Mouse (Mus musculus): ENCODE measurements around the gene Cmip.

Cmip gene

DNA sequence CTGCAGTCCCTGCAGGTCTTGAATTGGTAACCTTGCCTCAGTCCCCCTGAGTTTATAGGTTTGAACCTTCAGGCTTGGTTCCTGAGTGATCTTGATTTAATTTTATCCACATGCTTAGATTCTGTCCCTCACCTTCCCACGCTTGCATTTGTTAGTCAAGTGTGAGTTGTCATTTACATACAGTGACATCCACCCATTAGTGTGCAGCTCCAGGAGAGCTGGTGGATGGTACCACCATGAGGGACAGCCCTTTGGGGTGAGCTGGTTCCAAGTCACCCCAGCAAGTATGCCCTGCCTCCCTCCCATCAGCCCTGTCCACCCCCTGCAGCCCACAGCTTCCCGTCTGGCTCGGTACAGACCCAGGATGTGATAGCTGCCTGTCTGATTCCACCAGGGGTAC lies 117.2 kb downstream of the Cmip start:
- DNase-seq (ENCODE audit: low read depth, low spot score) = no peak

DNA sequence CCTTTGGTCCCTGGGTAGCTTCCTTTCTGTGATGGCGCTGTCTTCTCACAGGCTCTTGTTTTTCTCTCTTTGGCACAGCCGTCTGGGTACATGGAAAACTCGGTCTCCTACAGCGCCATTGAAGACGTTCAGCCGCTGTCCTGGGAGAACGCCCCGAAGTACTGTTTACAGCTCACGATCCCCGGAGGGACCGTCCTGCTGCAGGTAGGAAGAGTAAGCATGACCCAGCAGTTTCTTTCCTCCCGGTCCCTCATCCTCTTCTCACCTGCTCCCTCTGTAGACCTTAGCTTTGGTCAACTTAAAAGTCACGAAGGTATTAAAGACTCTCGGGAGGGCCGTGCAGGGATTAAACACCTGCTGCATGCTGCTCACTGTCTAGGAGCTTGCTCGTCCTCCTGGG lies 120.1 kb downstream of the Cmip start:
- DNase-seq (ENCODE audit: low read depth, low spot score) = no peak

DNA sequence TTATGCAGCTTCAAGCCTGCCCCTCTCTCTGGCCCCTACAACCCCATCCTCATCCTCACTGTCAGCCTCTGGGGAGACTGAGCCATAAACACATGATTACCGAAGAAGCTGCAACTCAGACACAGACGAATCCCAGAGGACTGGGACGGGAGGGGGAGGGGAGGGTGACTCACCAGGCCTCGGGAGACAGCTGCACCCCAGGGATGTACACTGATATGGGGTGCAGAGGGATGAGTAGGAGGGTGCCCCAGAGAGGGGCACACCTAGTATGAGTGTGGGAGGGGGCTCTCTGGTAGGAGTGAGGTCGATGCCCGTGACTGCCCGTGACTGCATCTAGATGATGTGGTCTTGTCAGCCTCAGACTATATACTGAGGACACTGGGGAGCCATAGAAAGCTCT lies 121.8 kb downstream of the Cmip start:
- no peak for DNase-seq (ENCODE audit: low read depth, low spot score)

DNA sequence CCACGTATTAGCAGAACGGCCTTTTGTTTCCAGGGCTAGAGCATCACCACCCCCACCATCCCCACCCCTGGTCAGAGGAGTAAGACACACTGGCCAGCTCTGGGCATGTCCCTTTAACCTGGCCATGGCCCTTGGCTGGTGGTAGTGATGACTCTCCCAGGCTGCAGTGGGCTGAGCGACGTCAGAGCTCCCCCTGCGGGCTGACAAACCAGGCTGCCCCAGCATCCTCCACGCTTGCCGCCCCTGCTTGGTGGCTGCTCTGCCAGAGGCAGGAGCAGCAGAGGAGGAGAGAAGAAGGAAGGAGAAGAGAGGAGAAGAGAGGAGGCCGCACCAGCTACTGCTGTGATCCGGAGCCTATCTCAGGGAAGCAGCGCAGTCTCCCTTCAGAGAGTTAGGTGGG lies 122.3 kb downstream of the Cmip start:
- no peak for DNase-seq (ENCODE audit: low read depth, low spot score)

DNA sequence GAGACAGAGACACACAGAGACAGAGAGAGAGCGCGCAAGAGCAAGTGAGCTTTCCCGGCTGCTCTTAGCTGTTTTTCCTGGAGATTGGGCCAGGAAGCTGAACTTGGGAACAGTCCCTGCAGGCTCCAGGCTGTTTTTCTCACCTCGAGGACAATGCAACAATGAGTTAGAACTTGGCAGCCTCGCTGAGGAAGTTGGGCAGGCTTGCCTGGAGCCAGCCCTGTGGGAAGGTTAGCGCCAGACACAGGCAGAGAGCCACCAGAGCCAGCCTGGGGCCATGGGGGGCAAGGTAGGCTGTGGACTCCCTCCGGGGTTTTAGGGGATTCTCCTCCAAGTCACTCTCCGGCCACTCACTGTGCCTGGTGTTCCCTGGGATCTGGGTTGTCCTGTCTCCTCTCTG lies 123.9 kb downstream of the Cmip start:
- DNase-seq (ENCODE audit: low read depth, low spot score) = peak; percentile 43

DNA sequence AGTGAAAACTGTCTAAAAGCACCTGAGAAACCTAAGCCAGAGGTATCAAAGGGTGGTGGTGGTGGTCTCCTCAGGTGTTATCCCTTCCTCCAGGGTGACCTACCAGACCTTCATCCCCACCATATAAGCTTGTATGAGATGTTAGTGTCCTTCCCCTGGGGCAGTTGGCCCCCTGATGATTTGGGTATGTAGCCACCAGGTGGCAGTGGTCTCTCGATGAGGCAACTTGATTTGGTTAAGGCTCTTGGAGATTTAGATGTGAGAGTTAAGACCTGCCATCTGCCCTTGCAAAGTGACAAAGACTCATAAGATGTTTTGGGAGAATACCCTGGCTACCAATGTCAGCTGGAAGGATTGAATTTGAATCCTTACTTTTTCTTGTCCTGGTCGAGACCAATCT lies 129.3 kb downstream of the Cmip start:
- DNase-seq (ENCODE audit: low read depth, low spot score) = peak; percentile 21

DNA sequence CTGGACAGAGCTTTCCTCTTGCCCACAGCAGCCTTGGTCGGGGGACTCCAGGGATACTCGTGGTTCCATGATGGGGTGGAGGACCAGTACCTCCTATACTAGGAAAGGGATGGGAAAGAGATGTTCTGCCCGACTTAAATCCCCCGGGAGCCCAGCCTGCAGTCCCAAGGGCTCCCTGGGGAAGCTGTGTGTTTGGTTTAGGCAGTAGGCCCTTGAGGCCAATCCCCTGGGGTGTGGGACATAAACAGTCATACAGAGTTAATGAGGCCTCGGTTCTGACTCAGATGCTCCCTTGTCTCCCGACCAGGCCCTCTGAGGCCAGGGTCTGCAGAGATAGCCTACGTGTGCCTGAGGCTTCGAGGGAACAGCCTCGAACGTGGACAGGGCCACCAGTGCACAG lies 130.8 kb downstream of the Cmip start:
- DNase-seq (ENCODE audit: low read depth, low spot score) = no peak

DNA sequence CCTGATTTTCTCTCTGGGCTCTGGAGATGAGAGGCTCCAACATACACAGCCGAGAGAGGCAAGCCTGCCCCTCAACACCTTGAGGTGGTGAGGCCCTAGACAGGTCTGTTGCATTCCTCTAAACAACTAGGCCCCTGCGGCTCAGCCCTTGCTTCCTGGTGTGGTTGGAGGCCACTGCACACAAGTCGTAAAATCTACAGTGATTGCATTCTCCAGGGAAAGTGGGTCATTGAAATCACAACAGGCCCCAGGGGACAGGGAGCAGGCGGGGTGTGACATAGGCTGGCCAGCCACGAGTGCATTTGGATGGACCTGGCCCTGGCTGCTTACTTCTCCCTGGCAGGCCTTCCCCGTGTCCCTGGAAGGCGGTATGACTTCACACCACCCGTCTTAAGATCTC lies 131.5 kb downstream of the Cmip start:
- no peak for DNase-seq (ENCODE audit: low read depth, low spot score)

DNA sequence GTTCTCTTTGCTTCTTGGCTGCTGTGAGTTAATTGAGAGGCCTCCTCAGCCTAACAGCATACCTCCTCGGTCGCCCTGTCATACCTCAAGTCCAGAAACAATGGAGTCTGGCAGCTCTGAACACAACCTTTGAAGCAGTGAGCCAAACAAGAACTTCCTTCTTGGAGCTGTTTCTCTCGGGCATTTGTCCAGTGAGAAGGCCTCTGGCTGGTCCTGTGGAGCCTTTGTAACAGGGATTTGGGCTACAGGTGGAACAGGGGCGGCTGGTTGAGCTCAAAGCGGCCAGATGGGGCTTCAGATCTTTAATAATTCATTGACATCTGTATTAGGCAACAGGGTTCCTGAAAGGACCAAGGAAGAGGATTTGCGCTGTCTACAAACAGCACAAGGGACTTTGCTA lies 137.0 kb downstream of the Cmip start:
- DNase-seq (ENCODE audit: low read depth, low spot score) = no peak

DNA sequence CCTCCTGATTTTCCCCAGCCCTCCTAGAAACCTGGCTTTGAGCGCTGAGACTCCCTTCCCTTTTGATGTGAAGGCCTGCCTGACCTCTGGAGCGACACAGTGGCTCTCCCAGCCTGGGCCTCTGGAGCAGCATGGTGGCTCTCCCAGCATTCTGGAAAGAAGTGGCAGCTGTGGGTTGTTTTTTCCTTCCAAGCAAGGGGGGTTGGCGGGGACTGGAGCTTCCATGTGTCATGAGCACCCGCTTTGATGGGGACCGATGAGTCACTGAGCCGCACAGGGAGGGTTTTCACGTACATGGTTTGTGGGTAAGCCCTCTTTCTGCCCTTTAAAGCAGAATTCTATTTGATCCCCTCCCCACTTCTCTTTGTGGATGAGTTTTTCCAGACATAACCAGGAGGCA lies 138.2 kb downstream of the Cmip start:
- no peak for DNase-seq (ENCODE audit: low read depth, low spot score)

DNA sequence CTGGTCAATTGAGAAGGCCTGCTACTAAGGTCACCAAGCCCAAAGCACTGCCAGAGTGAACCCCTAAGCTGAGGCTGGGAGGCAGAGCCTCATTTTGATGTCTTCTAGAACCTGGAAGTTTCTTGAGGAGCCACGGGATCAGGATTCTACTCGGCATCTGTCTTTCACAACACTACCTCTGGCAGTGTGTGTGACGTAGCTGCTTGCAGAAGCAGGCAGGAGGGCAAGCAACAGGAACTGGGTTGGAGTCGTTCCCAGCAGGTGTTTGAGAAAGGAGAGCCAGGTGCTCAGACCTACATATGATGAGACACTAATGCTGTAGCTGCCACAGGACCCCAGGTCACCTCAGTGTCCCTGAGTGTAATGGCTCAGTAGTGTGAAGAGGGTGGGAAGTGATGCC lies 140.0 kb downstream of the Cmip start:
- no peak for DNase-seq (ENCODE audit: low read depth, low spot score)

DNA sequence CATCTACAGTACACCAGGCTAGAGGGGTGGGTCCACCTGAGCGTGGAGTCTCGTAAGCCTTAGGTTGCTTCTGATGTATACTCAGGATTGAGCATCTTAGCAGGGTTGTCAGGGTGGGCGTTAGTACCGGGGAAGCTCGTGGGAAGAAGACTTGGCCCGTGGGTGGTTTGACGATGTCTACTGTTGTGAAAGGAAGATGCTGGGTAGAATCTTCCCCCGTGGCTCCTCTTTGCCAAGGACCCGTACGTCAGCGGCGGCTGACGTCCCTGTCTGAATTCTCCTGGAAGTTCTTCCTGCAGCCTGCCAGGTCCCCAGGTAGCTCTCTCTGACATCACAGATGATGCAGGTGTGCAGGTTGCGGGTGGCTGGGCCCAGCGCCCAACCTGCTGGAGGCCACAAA lies 140.9 kb downstream of the Cmip start:
- no peak for DNase-seq (ENCODE audit: low read depth, low spot score)

DNA sequence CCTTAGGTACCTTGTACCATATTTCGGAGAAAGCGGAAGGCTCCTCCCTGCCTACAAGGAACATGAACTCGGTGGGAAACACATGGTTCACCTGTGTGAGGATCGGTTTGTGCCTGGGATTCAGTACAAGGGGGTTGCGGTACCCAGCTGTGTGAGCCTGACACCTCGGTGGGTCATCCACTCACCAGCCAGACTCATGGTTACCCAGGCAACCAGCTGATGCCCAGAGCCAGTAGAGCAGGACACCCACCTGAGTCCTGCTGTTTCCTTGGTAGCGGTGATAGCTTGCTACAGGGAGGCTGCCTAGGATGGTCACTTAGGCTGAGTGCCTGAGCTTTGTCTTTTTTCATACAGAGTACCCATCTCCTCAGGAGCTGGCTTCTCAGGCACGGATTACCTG lies 142.4 kb downstream of the Cmip start:
- no peak for DNase-seq (ENCODE audit: low read depth, low spot score)

DNA sequence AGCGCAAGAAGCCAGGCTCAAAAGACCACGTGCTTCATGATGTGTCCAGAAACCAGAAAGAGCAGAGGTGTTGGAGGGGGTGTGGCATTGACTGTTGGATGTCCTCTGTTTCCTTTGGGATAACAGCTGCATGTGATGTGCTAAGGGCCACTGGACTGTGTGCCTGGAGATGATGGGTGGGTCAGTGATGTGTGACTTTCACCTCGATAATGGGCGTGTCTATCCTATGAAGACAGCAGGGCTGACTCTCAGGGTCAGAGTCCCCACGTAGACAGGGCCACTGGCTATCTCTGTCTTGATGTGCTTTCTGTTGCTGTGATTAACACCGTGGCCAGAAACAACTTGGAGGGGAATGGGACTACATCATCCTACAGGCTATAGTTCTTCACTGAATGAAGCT lies 144.0 kb downstream of the Cmip start:
- no peak for DNase-seq (ENCODE audit: low read depth, low spot score)

DNA sequence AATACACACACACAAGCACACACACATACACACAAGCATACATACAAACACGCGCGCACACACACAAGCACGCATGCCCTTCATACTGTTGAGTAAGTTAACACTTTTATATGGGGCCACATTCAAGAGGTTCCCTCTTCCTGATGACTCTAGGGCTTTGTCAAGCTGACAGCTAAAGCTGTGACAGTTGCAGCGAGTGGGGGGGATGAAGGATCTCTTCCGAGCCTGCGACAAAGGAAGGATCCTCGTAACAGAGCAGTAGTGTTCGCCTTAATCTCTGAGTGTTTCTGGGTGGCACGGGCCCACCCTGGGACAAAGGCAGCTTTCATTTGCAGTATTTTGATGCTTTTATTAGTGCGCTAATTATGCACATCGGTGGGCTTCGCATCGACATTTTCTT lies 145.0 kb downstream of the Cmip start:
- no peak for DNase-seq (ENCODE audit: low read depth, low spot score)

DNA sequence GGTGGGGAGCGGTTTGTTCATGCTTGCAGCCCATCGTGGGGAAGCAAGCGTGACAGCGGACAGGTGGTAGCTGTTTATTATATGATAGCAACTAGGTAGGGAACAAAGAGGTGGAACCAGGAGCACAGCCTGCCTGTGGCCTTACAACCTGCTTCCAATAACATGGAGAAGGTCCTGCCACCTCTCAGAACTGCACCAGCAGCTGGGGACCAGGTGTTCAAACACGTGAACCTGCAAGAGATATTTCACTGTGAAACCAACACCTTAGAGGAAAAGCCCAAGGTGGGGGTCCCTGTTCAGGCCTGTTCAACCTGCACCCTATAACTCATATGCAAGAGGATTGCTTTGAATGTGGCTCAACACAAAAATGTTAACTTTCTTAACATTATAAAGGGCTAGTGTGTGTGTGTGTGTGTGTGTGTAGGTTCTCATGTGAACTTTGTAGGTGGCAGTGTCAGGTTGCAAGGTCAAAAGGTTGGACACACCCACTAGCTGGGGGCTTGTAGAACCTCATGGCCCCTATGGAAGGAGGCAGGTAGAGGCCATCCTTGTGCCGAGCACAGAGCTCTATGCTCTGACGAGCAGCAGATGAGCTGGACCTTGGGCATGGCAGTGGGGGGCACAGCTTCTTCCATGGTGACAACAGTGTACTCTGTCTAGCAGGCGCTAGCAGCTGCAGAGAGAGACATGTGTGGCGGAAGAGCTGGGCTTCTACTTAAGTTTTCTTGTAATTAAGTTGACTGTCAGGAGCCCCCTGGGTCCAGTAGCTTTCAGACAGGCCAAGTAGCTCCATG lies 146.2 kb downstream of the Cmip start:
- DNase-seq (ENCODE audit: low read depth, low spot score) = no peak

DNA sequence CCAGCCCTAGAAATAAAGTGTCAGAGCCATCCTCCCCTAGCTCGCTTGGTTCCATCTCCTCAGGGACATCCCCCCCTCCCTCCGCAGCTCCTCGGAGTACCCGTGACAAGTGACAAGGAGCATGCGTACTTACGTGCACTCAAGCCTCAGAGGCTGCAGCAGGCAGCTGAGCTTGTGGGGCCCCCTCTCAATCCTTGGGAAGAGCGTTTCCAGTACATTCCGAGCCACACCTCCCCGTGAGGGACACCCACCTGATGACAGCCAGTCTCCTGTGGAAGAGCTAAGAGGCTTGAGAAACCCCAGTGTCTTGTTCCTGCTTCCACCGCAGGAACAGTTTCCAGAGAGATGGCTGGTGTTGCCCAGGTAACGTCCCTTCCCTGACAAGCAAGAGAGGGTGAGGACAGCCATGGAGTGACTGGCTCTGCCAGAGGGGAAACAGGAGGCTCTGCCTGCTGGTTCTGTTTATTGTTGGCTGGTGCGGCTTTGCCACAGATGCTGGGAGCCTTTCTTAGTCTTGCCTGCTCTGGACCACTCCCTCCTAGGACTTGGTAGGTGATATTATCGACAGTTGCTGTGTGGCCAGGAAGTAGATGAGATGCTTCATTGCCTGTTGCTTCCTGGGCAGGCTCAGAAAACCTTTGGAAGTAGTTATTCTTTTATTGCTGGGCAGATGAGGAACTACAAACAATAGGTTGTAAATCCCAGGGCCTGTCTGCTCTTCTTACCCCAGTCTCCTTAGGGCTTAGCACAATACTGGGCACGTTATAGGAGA lies 147.0 kb downstream of the Cmip start:
- DNase-seq (ENCODE audit: low read depth, low spot score) = no peak

DNA sequence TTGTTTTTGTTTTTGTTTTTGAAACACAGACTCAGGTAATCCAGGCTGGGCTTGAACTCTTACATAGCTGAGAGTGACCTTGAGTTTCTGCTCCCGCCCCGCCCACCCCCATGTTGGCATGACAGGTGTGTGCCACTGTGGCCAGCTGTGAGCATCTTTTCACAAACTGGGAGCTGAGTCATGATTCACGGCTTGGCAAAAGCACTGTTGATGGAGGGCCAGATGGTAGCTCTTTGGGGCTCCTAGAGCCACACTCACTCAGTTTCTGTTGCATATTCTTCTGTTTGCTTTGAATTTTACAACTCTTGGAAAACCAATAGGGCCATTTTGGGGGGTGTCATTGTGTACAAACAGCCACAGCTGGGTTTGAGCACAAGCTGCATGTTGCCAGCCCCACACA lies 149.2 kb downstream of the Cmip start:
- no peak for DNase-seq (ENCODE audit: low read depth, low spot score)

DNA sequence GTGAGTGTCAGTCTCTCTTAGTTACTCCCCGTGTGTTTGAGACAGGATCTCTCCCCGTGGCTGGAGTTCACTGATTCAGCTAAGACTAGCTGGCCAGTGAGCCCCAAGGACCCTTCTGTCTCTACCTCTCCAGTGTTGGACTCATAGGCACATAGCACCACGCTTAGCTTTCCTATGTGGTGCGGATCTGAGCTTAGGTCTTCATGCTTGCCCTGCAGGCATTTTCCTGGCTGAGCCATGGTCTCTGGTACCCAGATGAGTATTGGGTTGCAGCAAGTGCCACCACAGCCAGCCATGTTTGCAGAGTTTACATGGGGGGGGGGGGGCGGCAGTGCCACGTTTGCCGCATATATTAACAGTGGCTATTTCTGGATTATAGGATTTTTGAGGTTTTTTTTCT lies 151.8 kb downstream of the Cmip start:
- no peak for DNase-seq (ENCODE audit: low read depth, low spot score)

DNA sequence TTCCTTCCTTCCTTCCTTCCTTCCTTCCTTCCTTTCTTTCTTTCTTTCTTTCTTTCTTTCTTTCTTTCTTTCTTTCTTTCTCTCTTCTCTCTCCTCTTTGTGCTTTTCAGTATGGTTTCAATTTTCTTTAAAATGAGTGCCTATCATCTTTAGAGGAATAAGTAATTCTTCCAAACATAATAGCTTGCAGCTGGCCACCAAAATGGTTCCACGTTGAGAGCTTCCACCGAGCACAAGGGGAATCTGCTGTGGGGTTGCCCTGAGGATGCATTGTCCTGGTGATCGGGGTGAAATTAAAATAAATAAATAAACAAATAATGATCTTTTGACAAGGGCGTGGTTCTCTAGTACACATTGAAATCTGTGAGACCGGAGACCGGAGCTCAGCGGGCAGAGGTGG lies 152.2 kb downstream of the Cmip start:
- no peak for DNase-seq (ENCODE audit: low read depth, low spot score)

DNA sequence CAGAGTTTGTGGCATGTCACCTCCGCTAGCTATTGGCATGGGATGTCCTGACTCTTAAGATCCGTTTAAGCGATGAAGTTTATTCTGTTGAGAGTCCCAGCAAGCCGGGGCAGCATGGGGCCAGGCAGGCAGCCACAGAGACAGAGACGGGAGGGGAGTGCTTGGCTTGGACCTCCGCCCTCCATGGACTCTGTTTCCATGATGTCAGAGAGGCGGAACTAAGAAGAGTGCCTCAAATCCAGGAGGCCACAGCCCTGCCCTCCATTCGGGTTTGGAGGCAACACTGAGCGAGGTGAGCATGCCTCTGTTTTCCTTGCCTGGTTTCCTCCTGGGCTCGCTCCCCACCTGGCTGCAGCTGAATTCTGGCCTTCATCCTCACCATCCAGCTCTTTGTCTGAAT lies 153.5 kb downstream of the Cmip start:
- peak; percentile 55 for DNase-seq (ENCODE audit: low read depth, low spot score)

DNA sequence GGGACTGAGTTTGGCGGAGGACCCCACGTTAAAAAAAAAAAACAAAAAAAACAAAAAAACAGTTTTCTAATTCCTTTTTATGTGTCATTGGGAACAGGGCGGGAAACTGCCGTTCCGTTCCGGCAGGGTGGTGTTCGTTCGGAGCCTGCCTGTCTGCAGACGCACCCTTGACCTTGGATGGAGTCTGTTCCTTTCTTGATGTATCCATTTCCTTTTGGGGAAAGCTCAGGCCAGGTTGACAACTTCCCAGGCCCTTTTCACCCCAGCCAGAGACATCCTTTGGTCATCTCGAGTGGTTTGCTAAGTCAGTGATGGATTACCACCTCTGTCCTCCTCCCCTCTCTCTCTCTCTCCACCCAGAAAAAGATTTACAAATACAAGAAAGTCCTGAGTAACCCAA lies 154.0 kb downstream of the Cmip start:
- no peak for DNase-seq (ENCODE audit: low read depth, low spot score)

DNA sequence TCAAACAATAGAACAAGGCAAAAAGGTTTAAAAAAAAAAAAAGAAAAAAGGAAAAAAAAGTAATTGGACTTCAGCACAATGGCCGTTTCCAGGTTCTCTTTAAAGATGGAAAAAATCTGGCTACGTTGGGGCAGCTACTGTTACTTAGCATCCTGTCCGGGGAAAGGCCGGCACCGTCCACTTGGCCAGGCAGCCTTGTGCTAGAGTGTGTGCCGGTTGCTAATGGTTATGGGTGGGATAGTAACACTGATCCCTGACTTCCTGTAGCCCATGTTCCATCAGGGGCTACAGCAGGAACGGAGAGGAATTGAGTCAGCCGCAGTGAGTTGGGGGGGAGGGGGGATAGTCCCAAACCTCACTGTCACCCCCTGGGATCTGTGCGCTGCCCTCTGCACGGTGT lies 155.4 kb downstream of the Cmip start:
- no peak for DNase-seq (ENCODE audit: low read depth, low spot score)
